Mouse (Mus musculus): ENCODE results near the gene Olfr472. TPM values are rescaled to one million over a fixed set of nuclear protein-coding genes. Genes with fewer than 3 reads are reported as not detected.
"Not testable (repeated sequence)": the region's sequence is repeated elsewhere in the genome, so short reads cannot be mapped to it uniquely, and the experiment has no call there.

Olfr472 gene
- total RNA-seq (2014; rRNA removed) = not detected in 2 replicates
- polyA plus RNA-seq (2015; fragmentation: Nextera tagmentation; extraction: Ambion mirVana) = not detected in 2 replicates

- H3K4me1 ChIP-seq (ENCODE audit: insufficient read depth, low read length) = no peaks in the 10 kb centered on the region
- no peak within 1 kb of the TSS for H3K27ac ChIP-seq
- no peak for DNase-seq (ENCODE audit: low spot score)
- H3K9ac ChIP-seq (replicated peaks; ENCODE audit: low read length) = no peak within 1 kb of the TSS
- H3K9me3 ChIP-seq (ENCODE audit: low read length) = no peaks in the 10 kb centered on the region
- ATAC-seq = no peak
- H3K36me3 ChIP-seq (ENCODE audit: insufficient read depth, low read length) = no peaks in the 10 kb centered on the region
- no peak for TF ChIP-seq CTCF (IDR thresholded peaks at IDR 0.05; ENCODE audit: low read depth)
- no peak within 1 kb of the TSS for H3K4me3 ChIP-seq (ENCODE audit: low read length)
- no peak within 1 kb of the TSS for H3K4me2 ChIP-seq (ENCODE audit: low read depth, low read length)
- no peaks in the 10 kb centered on the region for H3K27me3 ChIP-seq (ENCODE audit: insufficient read depth, low read length)
Measured at GRCm38 (mm10) chr7:107897602-107898001, at the start of gene Olfr472. Gene Olfr472 (plus strand): TSS chr7:107897902.

GRCm38 (mm10) chr7:107930146-107930545 is 32.4 kb downstream of the Olfr472 start, which contains the start of gene Olfr473:
Gene Olfr473 (plus strand): TSS chr7:107930446.
- H3K4me1 ChIP-seq (ENCODE audit: insufficient read depth, low read length) = no peaks in the 10 kb centered on the region
- no peak within 1 kb of the TSS for H3K9ac ChIP-seq (replicated peaks; ENCODE audit: low read length)
- ATAC-seq = no peak
- no peak within 1 kb of the TSS for H3K27ac ChIP-seq
- no peaks in the 10 kb centered on the region for H3K27me3 ChIP-seq (ENCODE audit: insufficient read depth, low read length)
- DNase-seq (ENCODE audit: low spot score) = no peak
- TF ChIP-seq CTCF (IDR thresholded peaks at IDR 0.05; ENCODE audit: low read depth) = no peak
- H3K9me3 ChIP-seq (ENCODE audit: low read length) = no peaks in the 10 kb centered on the region
- WGBS = 94% methylated on average over 1 of the region's 1 CpGs
- no peak within 1 kb of the TSS for H3K4me2 ChIP-seq (ENCODE audit: low read depth, low read length)
- no peak within 1 kb of the TSS for H3K4me3 ChIP-seq (ENCODE audit: low read length)
- H3K36me3 ChIP-seq (ENCODE audit: insufficient read depth, low read length) = no peaks in the 10 kb centered on the region

- not testable (repeated sequence) for H3K9ac ChIP-seq (replicated peaks; ENCODE audit: low read length); H3K9me3 ChIP-seq (ENCODE audit: low read length); H3K36me3 ChIP-seq (ENCODE audit: insufficient read depth, low read length); H3K4me3 ChIP-seq (ENCODE audit: low read length); H3K27ac ChIP-seq; ATAC-seq; H3K4me2 ChIP-seq (ENCODE audit: low read depth, low read length); H3K4me1 ChIP-seq (ENCODE audit: insufficient read depth, low read length); DNase-seq (ENCODE audit: low spot score); H3K27me3 ChIP-seq (ENCODE audit: insufficient read depth, low read length)
- WGBS = 97% methylated on average over 12 of the region's 12 CpGs
Measured at GRCm38 (mm10) chr7:107952539-107952938, 54.8 kb downstream of the Olfr472 start.

- Histone ChIP-seq H3K36me3 (ENCODE audit: insufficient read depth, low read length) (no peaks in the 10 kb centered on the region), H3K4me2 (ENCODE audit: low read depth, low read length) (no peak within 1 kb of the TSS), H3K27me3 (ENCODE audit: insufficient read depth, low read length) (no peaks in the 10 kb centered on the region), H3K27ac (no peak within 1 kb of the TSS), H3K4me1 (ENCODE audit: insufficient read depth, low read length) (no peaks in the 10 kb centered on the region), H3K9ac (replicated peaks; ENCODE audit: low read length) (no peak within 1 kb of the TSS), H3K4me3 (ENCODE audit: low read length) (no peak within 1 kb of the TSS), H3K9me3 (ENCODE audit: low read length) (no peaks in the 10 kb centered on the region)
- ATAC-seq (no peak), DNase-seq (ENCODE audit: low spot score) (no peak)
- no peak for TF ChIP-seq CTCF (IDR thresholded peaks at IDR 0.05; ENCODE audit: low read depth)
- 89% methylated on average over 1 of the region's 1 CpGs for WGBS
Measured at GRCm38 (mm10) chr7:107954343-107954742, 56.6 kb downstream of the Olfr472 start, which contains the start of gene Olfr474. Gene Olfr474 (plus strand): TSS chr7:107954643.

Other genes starting within 250 kb of the Olfr472 start
- gene Cyb5r2, start 139.9 kb upstream of the Olfr472 start, total RNA-seq (2014; rRNA removed) = 0.21 TPM in 1 of 2 replicates, not detected in the other
- gene Cyb5r2, start 139.9 kb upstream of the Olfr472 start, polyA plus RNA-seq (2015; fragmentation: Nextera tagmentation; extraction: Ambion mirVana) = 0.20 and 0.66 TPM in 2 replicates
- not detected in 2 replicates for gene Ovch2, start 96.7 kb upstream of the Olfr472 start, total RNA-seq (2014; rRNA removed)
- not detected in 2 replicates for gene Ovch2, start 96.7 kb upstream of the Olfr472 start, polyA plus RNA-seq (2015; fragmentation: Nextera tagmentation; extraction: Ambion mirVana)
- gene Olfr467, start 85.6 kb upstream of the Olfr472 start, total RNA-seq (2014; rRNA removed) = not detected in 2 replicates
- not detected in 2 replicates for gene Olfr467, start 85.6 kb upstream of the Olfr472 start, polyA plus RNA-seq (2015; fragmentation: Nextera tagmentation; extraction: Ambion mirVana)
- not detected in 2 replicates for gene Olfr469, start 72.4 kb upstream of the Olfr472 start, total RNA-seq (2014; rRNA removed)
- not detected in 2 replicates for gene Olfr469, start 72.4 kb upstream of the Olfr472 start, polyA plus RNA-seq (2015; fragmentation: Nextera tagmentation; extraction: Ambion mirVana)
- gene Olfr470, start 50.4 kb upstream of the Olfr472 start, total RNA-seq (2014; rRNA removed) = not detected in 2 replicates
- gene Olfr470, start 50.4 kb upstream of the Olfr472 start, polyA plus RNA-seq (2015; fragmentation: Nextera tagmentation; extraction: Ambion mirVana) = not detected in 2 replicates
- not detected in 2 replicates for gene Olfr473, start 32.5 kb downstream of the Olfr472 start, total RNA-seq (2014; rRNA removed)
- not detected in 2 replicates for gene Olfr473, start 32.5 kb downstream of the Olfr472 start, polyA plus RNA-seq (2015; fragmentation: Nextera tagmentation; extraction: Ambion mirVana)
- gene Olfr474, start 56.7 kb downstream of the Olfr472 start, total RNA-seq (2014; rRNA removed) = not detected in 2 replicates
- not detected in 2 replicates for gene Olfr474, start 56.7 kb downstream of the Olfr472 start, polyA plus RNA-seq (2015; fragmentation: Nextera tagmentation; extraction: Ambion mirVana)
- gene Olfr476, start 66.9 kb downstream of the Olfr472 start, total RNA-seq (2014; rRNA removed) = not detected in 2 replicates
- not detected in 2 replicates for gene Olfr476, start 66.9 kb downstream of the Olfr472 start, polyA plus RNA-seq (2015; fragmentation: Nextera tagmentation; extraction: Ambion mirVana)
- gene Olfr477, start 88.8 kb downstream of the Olfr472 start, total RNA-seq (2014; rRNA removed) = not detected in 2 replicates
- gene Olfr477, start 88.8 kb downstream of the Olfr472 start, polyA plus RNA-seq (2015; fragmentation: Nextera tagmentation; extraction: Ambion mirVana) = not detected in 2 replicates
- gene Olfr478, start 136.1 kb downstream of the Olfr472 start, total RNA-seq (2014; rRNA removed) = not detected in 2 replicates
- not detected in 2 replicates for gene Olfr478, start 136.1 kb downstream of the Olfr472 start, polyA plus RNA-seq (2015; fragmentation: Nextera tagmentation; extraction: Ambion mirVana)
- gene Olfr479, start 152.8 kb downstream of the Olfr472 start, total RNA-seq (2014; rRNA removed) = not detected in 2 replicates
- gene Olfr479, start 152.8 kb downstream of the Olfr472 start, polyA plus RNA-seq (2015; fragmentation: Nextera tagmentation; extraction: Ambion mirVana) = not detected in 2 replicates
- not detected in 2 replicates for gene Olfr480, start 169.4 kb downstream of the Olfr472 start, total RNA-seq (2014; rRNA removed)
- not detected in 2 replicates for gene Olfr480, start 169.4 kb downstream of the Olfr472 start, polyA plus RNA-seq (2015; fragmentation: Nextera tagmentation; extraction: Ambion mirVana)
- not detected in 2 replicates for gene Olfr481, start 182.0 kb downstream of the Olfr472 start, total RNA-seq (2014; rRNA removed)
- not detected in 2 replicates for gene Olfr481, start 182.0 kb downstream of the Olfr472 start, polyA plus RNA-seq (2015; fragmentation: Nextera tagmentation; extraction: Ambion mirVana)
- not detected in 2 replicates for gene Olfr482, start 199.7 kb downstream of the Olfr472 start, total RNA-seq (2014; rRNA removed)
- 0.14 TPM in 1 of 2 replicates, not detected in the other for gene Olfr482, start 199.7 kb downstream of the Olfr472 start, polyA plus RNA-seq (2015; fragmentation: Nextera tagmentation; extraction: Ambion mirVana)
- not detected in 2 replicates for gene Olfr483, start 202.9 kb downstream of the Olfr472 start, total RNA-seq (2014; rRNA removed)
- gene Olfr483, start 202.9 kb downstream of the Olfr472 start, polyA plus RNA-seq (2015; fragmentation: Nextera tagmentation; extraction: Ambion mirVana) = not detected in 2 replicates
- not detected in 2 replicates for gene Olfr484, start 229.5 kb downstream of the Olfr472 start, total RNA-seq (2014; rRNA removed)
- gene Olfr484, start 229.5 kb downstream of the Olfr472 start, polyA plus RNA-seq (2015; fragmentation: Nextera tagmentation; extraction: Ambion mirVana) = not detected in 2 replicates